26 mouse cellular contexts compared by ENCODE assay signal in genomic region chr9:114086422-114086821, GRCm38 (mm10). TPM values are rescaled to one million over a fixed set of nuclear protein-coding genes. Genes with fewer than 3 reads are reported as not detected.
DNase-seq lines count a peak whose midpoint lies in the region; ATAC-seq and TF ChIP-seq lines count a peak whose summit lies in the region.
"Had no signal": no experiment of that assay in that cellular context is flagged by ENCODE, and none has a peak within 500 bp of the region (broad histone marks: within the 10 kb centered on the region; RNA-seq: fewer than 3 reads in every experiment).

No protein-coding gene starts in this region.

- TF ChIP-seq CTCF in CH12.LX (conservative IDR thresholded peaks at IDR 0.05 in 1 of 2, IDR thresholded peaks at IDR 0.05 in 1 of 2; ENCODE audit: low read depth in 2 of 2, low read length in 2 of 2): no peak
- TF ChIP-seq CTCF in liver, postnatal 0 days (IDR thresholded peaks at IDR 0.05; ENCODE audit: low read depth): no peak

- H3K4me3 ChIP-seq in CH12.LX (replicated peaks in 1 of 3; ENCODE audit: low read depth in 2 of 3, low read length in 2 of 3, poor library complexity in 1 of 3): no peak overlapping the region
- H3K4me3 ChIP-seq in ES-E14 (ENCODE audit: insufficient read depth in 1 of 2, low read depth in 1 of 2, low read length in 2 of 2, poor library complexity in 1 of 2, severe bottlenecking in 1 of 2): no peak overlapping the region
- no peak overlapping the region for H3K4me3 ChIP-seq in liver, postnatal 0 days (ENCODE audit: low read depth, low read length)
- H3K4me3 ChIP-seq: embryonic facial prominence, embryonic 13.5 days; embryonic facial prominence, embryonic 15.5 days; erythroblast, embryonic 14.5 days; forebrain, embryonic 10.5 days; forebrain, embryonic 12.5 days had no signal

- no peak for TF ChIP-seq RAD21 in CH12.LX (IDR thresholded peaks at IDR 0.05; ENCODE audit: low read depth, low read length)

- no peaks in the 10 kb centered on the region for H3K79me2 ChIP-seq in CH12.LX (replicated peaks; ENCODE audit: control insufficient read depth, extremely low read depth, insufficient read depth, poor library complexity, severe bottlenecking)

- TF ChIP-seq EP300 in CH12.LX (IDR thresholded peaks at IDR 0.05; ENCODE audit: low read length): no peak
- TF ChIP-seq EP300 in liver, postnatal 0 days (IDR thresholded peaks at IDR 0.05; ENCODE audit: low read depth): no peak

- no peak for ATAC-seq in liver, postnatal 0 days
- ATAC-seq: CD4-positive, CD25-positive, alpha-beta regulatory T cell, adult 4 months; forebrain, embryonic 14.5 days; forebrain, embryonic 16.5 days had no signal

- H3K4me1 ChIP-seq in CH12.LX (ENCODE audit: control insufficient read depth in 1 of 2, insufficient read depth in 2 of 2) (no peaks in the 10 kb centered on the region), ES-E14 (ENCODE audit: control insufficient read depth in 2 of 2, insufficient read depth in 2 of 2, low read length in 2 of 2, poor library complexity in 1 of 2) (peaks cover 16 to 17% of the 10 kb centered on the region in 2 experiments)
- no peaks in the 10 kb centered on the region for H3K4me1 ChIP-seq in liver, postnatal 0 days (ENCODE audit: insufficient read depth)
- H3K4me1 ChIP-seq: embryonic facial prominence, embryonic 13.5 days; embryonic facial prominence, embryonic 15.5 days; forebrain, embryonic 10.5 days; forebrain, embryonic 12.5 days had no signal

- H3K4me2 ChIP-seq in CH12.LX (ENCODE audit: insufficient read depth, low read depth, poor library complexity, severe bottlenecking): no peak overlapping the region
- H3K4me2 ChIP-seq in liver, postnatal 0 days (ENCODE audit: low read depth, low read length): no peak overlapping the region
- H3K4me2 ChIP-seq: embryonic facial prominence, embryonic 13.5 days; embryonic facial prominence, embryonic 15.5 days; forebrain, embryonic 12.5 days had no signal

- no peaks in the 10 kb centered on the region for H3K27me3 ChIP-seq in CH12.LX (replicated peaks)
- no peaks in the 10 kb centered on the region for H3K27me3 ChIP-seq in liver, postnatal 0 days (ENCODE audit: insufficient read depth, low read length)
- H3K27me3 ChIP-seq: embryonic facial prominence, embryonic 13.5 days; embryonic facial prominence, embryonic 15.5 days; forebrain, embryonic 12.5 days had no signal

- dilution Hi-C loops in CH12.LX (cut with MboI; ENCODE audit: extremely low pct_ligation_motif_present, extremely low pct_unique_long_range_greater_than_20kb, low sequenced_read_pairs): no loop called here

- H3K36me3 ChIP-seq in CH12.LX (replicated peaks in 1 of 2; ENCODE audit: control insufficient read depth in 1 of 2, insufficient read depth in 1 of 2, low read length in 1 of 2) (no peaks in the 10 kb centered on the region), ES-E14 (ENCODE audit: control insufficient read depth, insufficient read depth, low read length, poor library complexity, severe bottlenecking) (no peaks in the 10 kb centered on the region)
- H3K36me3 ChIP-seq in liver, postnatal 0 days (replicated peaks; ENCODE audit: insufficient read depth, low read length): no peaks in the 10 kb centered on the region
- H3K36me3 ChIP-seq: embryonic facial prominence, embryonic 13.5 days; embryonic facial prominence, embryonic 15.5 days; forebrain, embryonic 10.5 days; forebrain, embryonic 12.5 days had no signal

- H3K27ac ChIP-seq in CH12.LX (ENCODE audit: insufficient read depth, low read depth) (no peak overlapping the region), ES-E14 (ENCODE audit: insufficient read depth, low read depth, low read length, poor library complexity, severe bottlenecking) (no peak overlapping the region)
- no peak overlapping the region for H3K27ac ChIP-seq in liver, postnatal 0 days (ENCODE audit: low read depth)
- H3K27ac ChIP-seq: embryonic facial prominence, embryonic 13.5 days; embryonic facial prominence, embryonic 15.5 days; forebrain, embryonic 10.5 days; forebrain, embryonic 12.5 days had no signal

- H3K9me3 ChIP-seq in CH12.LX (replicated peaks; ENCODE audit: low read length): no peaks in the 10 kb centered on the region
- H3K9me3 ChIP-seq in ES-E14 (ENCODE audit: control insufficient read depth, insufficient read depth, low read depth, low read length): no peaks in the 10 kb centered on the region
- H3K9me3 ChIP-seq in liver, postnatal 0 days (ENCODE audit: low read length): no peaks in the 10 kb centered on the region
- H3K9me3 ChIP-seq: embryonic facial prominence, embryonic 13.5 days; embryonic facial prominence, embryonic 15.5 days; forebrain, embryonic 10.5 days; forebrain, embryonic 12.5 days had no signal

- in situ Hi-C loops in CH12.LX (cut with MboI; ENCODE audit: low pct_ligation_motif_present, low pct_unique_long_range_greater_than_20kb, low sequenced_read_pairs) (loop anchor here (25.0 kb wide), 1 partner anchor 349 kb away; the partner anchor contains the start of gene Clasp2), ES-E14 (cut with MboI; ENCODE audit: low sequenced_read_pairs in 2 of 2, unreplicated experiment in 2 of 2) (no loop called here)

- H3K9ac ChIP-seq in CH12.LX (ENCODE audit: insufficient read depth, low read depth) (no peak overlapping the region), ES-E14 (ENCODE audit: insufficient read depth, low read depth, low read length, poor library complexity, severe bottlenecking) (no peak overlapping the region)
- no peak overlapping the region for H3K9ac ChIP-seq in liver, postnatal 0 days (replicated peaks)
- H3K9ac ChIP-seq: embryonic facial prominence, embryonic 13.5 days; embryonic facial prominence, embryonic 15.5 days; forebrain, embryonic 12.5 days had no signal

- TF ChIP-seq POLR2A in CH12.LX (IDR thresholded peaks at IDR 0.05; ENCODE audit: low read depth, low read length): no peak

- 77% methylated on average over 3 of the region's 3 CpGs for WGBS in liver, postnatal 0 days (ENCODE audit: insufficient replicate concordance)

- no peak for DNase-seq in CH12.LX (ENCODE audit: extremely low read depth)
- DNase-seq in ES-E14 (ENCODE audit: low read depth, low spot score): no peak
- peak; percentile 28 for DNase-seq in ZHBTc4 (ENCODE audit: low read depth, low spot score)
- DNase-seq in liver, postnatal 0 days: no peak
- DNase-seq in thymus, postnatal 0 days (ENCODE audit: low spot score): no peak
- DNase-seq: adrenal gland, adult 2 months; adrenal gland, postnatal 10 days; adrenal gland, postnatal 25 days; B cell, adult 2 months; cerebellum, adult 11 months; cerebellum, adult 18-20 months; cerebellum, adult 8-10 months; cerebellum, adult 9-11 months; cerebellum, postnatal 14 days; cerebellum, postnatal 36 days; embryo, embryonic 11 days had no signal

TF ChIP-seq in CH12.LX, 34 proteins besides CTCF, POLR2A, EP300 and RAD21:
- TF ChIP-seq MAZ (IDR thresholded peaks at IDR 0.05; ENCODE audit: low read depth, low read length): no peak
- peak; percentile 34; the same call in 1 of the 2 replicates for TF ChIP-seq ZNF384 (IDR thresholded peaks at IDR 0.05; ENCODE audit: low read depth, low read length)
- no peak for TF ChIP-seq ZC3H11A (IDR thresholded peaks at IDR 0.05; ENCODE audit: low read depth, low read length)
- TF ChIP-seq ETS1 (conservative IDR thresholded peaks at IDR 0.05; ENCODE audit: low read depth, low read length): no peak

TF ChIP-seq in ES-E14, 5 proteins besides CTCF, POLR2A, EP300 and RAD21:
- no peak for TF ChIP-seq MAFK (IDR thresholded peaks at IDR 0.05; ENCODE audit: insufficient read depth, low read depth, low read length)
- TF ChIP-seq ZNF384 (IDR thresholded peaks at IDR 0.05; ENCODE audit: low read depth, low read length): peak; percentile 85
- TF ChIP-seq CHD2 (IDR thresholded peaks at IDR 0.05; ENCODE audit: low read depth, low read length): no peak

RNA-seq across cellular contexts. Expression of gene Susd5, which starts 29.5 kb away (rescaled TPM):
- total RNA-seq in CH12.LX (2012; rRNA removed) (0.04 TPM in 1 of 2 replicates, not detected in the other), CH12.LX (2014; rRNA removed) (not detected in 2 replicates), ES-E14 (2012; rRNA removed) (0.98 and 3.1 TPM in 2 replicates)
- not detected in 2 replicates for polyA plus RNA-seq in CH12.LX (2012; ENCODE audit: insufficient read length, low read depth)
- not detected in 2 replicates for polyA plus RNA-seq in liver, postnatal 0 days (2015; fragmentation: Nextera tagmentation; extraction: Ambion mirVana)
- 0.09 TPM in 1 of 2 replicates, not detected in the other for polyA plus RNA-seq in thymus, postnatal 0 days (2015; fragmentation: Nextera tagmentation; extraction: Ambion mirVana)
- total RNA-seq: common myeloid progenitor, adult 5-6 weeks; MEL had no signal
- polyA plus RNA-seq: CD4-positive, CD25-positive, alpha-beta regulatory T cell, adult 4 months; erythroblast, embryonic 14.5 days; forebrain, embryonic 16.5 days had no signal

RNA-seq across cellular contexts. Expression of gene Fbxl2, which starts 40.4 kb away (rescaled TPM):
- total RNA-seq in CH12.LX (2012; rRNA removed) (0.84 and 1.1 TPM in 2 replicates), CH12.LX (2014; rRNA removed) (0.54 and 0.65 TPM in 2 replicates), ES-E14 (2012; rRNA removed) (4.4 and 6.3 TPM in 2 replicates)
- 0.81 and 1.0 TPM in 2 replicates for polyA plus RNA-seq in CH12.LX (2012; ENCODE audit: insufficient read length, low read depth)
- 0.25 and 0.32 TPM in 2 replicates for polyA plus RNA-seq in liver, postnatal 0 days (2015; fragmentation: Nextera tagmentation; extraction: Ambion mirVana)
- polyA plus RNA-seq in thymus, postnatal 0 days (2015; fragmentation: Nextera tagmentation; extraction: Ambion mirVana): 1.6 and 2.1 TPM in 2 replicates
- polyA plus RNA-seq: erythroblast, embryonic 14.5 days had no signal
